Mouse (Mus musculus): ENCODE data around the gene Hint2. TPM values are rescaled to one million over a fixed set of nuclear protein-coding genes. Genes with fewer than 3 reads are reported as not detected.

The Hint2 gene
- total RNA-seq, 2 experiments from 2014 or later: 37.4 to 44.9 TPM

DNA sequence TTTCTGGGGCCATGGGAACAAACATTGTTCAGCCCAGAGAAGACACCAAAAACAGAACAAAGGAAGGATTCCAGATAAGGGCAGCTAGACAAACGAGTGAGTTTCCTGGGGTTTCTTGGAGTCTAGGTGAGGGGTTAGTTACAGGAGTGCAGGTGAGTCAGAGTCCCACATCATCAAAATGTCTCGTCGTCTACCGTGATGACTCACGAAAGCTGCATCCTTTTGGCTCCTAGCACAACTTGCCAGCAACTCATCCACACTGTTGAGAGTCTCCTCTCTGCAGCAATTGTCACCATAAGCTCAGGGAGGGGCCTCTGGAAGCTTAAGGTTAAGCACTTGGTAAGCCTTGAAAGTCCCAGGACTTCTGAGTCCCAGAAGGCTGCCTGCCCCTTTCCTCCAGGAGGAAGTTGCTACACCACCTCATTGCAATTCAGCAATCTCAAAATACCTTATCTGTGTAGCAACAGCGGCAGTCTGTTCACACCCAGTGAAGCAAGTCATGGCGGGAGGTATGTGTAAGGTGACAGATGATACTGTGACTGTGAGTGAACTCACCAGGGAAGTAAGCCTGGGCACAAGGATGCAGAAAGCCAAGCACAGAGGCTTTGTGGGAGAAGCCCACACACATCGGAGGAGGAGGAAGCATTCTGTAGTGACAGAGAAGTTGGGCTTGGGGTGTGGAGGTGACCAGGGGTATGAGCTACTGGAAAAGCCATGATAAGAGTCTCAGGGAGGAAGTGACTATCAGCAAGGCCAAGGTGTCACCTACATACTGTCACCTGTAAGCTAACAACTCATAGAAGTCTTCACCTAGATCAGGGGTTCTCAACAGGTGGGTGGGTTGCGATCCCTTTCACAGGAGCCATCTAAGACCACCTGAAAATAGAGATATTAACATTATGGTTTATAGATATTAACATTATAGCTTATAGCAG, 51.2 kb downstream of the Hint2 start:
- no peak for DNase-seq (ENCODE audit: low spot score)

Small RNA genes within 50 kb of the gene (microRNA-seq; reads per million reads assigned to microRNA genes)
- gene Gm25262: not detected

Other genes with a start within 250 kb of the Hint2 start
- not detected for gene Fam166b, start 227.3 kb downstream of the Hint2 start, total RNA-seq (2021)
- gene Tesk1, start 214.5 kb downstream of the Hint2 start, total RNA-seq (2021): 10 to 100 TPM; 56.2 to 60.8 TPM
- under 1 TPM in 1 of 2 experiments, not detected in 1; 0.21 TPM for gene Cd72, start 201.8 kb downstream of the Hint2 start, total RNA-seq (2021)
- not detected for gene Sit1, start 172.7 kb downstream of the Hint2 start, total RNA-seq (2021)
- 10 to 100 TPM; 21.9 to 26.8 TPM for gene Ccdc107, start 163.6 kb downstream of the Hint2 start, total RNA-seq (2021)
- gene Arhgef39, start 156.8 kb downstream of the Hint2 start, total RNA-seq (2021): not detected
- 1 to 10 TPM; 1.4 to 2.6 TPM for gene Car9, start 149.5 kb downstream of the Hint2 start, total RNA-seq (2021)
- gene Tpm2, start 132.7 kb downstream of the Hint2 start, total RNA-seq (2021): 1,000 to 10,000 TPM; 6,886 to 8,782 TPM
- 10 to 100 TPM; 29.9 to 41.5 TPM for gene Creb3, start 94.1 kb downstream of the Hint2 start, total RNA-seq (2021)
- gene Tln1, start 93.8 kb downstream of the Hint2 start, total RNA-seq (2021): 10 to 100 TPM; 50.6 to 64.8 TPM
- gene Rgp1, start 77.8 kb downstream of the Hint2 start, total RNA-seq (2021): 10 to 100 TPM; 19.9 to 20.7 TPM
- 1 to 10 TPM; 4.3 to 4.6 TPM for gene Gba2, start 77.6 kb downstream of the Hint2 start, total RNA-seq (2021)
- gene Msmp, start 72.0 kb downstream of the Hint2 start, total RNA-seq (2021): under 1 TPM in 1 of 2 experiments, not detected in 1; 0.55 TPM
- gene Npr2, start 24.5 kb downstream of the Hint2 start, total RNA-seq (2021): 10 to 100 TPM; 35.2 to 38.7 TPM
- not detected for gene Spag8, start 2.9 kb downstream of the Hint2 start, total RNA-seq (2021)
- gene Tmem8b, start 12.5 kb upstream of the Hint2 start, total RNA-seq (2021): 10 to 100 TPM; 10.9 to 12.7 TPM
- gene Fam221b, start 12.7 kb upstream of the Hint2 start, total RNA-seq (2021): under 1 TPM; 0.09 to 0.16 TPM
- gene Olfr70, start 44.3 kb upstream of the Hint2 start, total RNA-seq (2021): not detected
- gene Olfr71, start 53.8 kb upstream of the Hint2 start, total RNA-seq (2021): not detected
- 1 to 10 TPM; 1.7 to 2.5 TPM for gene Hrct1, start 70.7 kb upstream of the Hint2 start, total RNA-seq (2021)
- gene Spaar, start 73.6 kb upstream of the Hint2 start, total RNA-seq (2021): 1 to 10 TPM; 1.1 to 1.3 TPM
- gene Olfr159, start 114.5 kb upstream of the Hint2 start, total RNA-seq (2021): not detected
- gene Olfr156, start 167.4 kb upstream of the Hint2 start, total RNA-seq (2021): not detected
- not detected for gene Olfr157, start 183.7 kb upstream of the Hint2 start, total RNA-seq (2021)
- not detected for gene Olfr155, start 195.1 kb upstream of the Hint2 start, total RNA-seq (2021)
- 1 to 10 TPM; 2.0 to 2.3 TPM for gene Reck, start 219.1 kb upstream of the Hint2 start, total RNA-seq (2021)